Mouse (Mus musculus) retina, postnatal 7 days (tissue): Measurements from ENCODE around the gene Arhgef7.

Experiments used
- DNase-seq: peaks from one replicate; pipeline ENCODE4 v3.0.0-alpha.2; 2012; ENCODE audit warnings: low read depth, low spot score

The Arhgef7 gene

GRCm38 (mm10) chr8:11727651-11728481 lies at the start of gene Arhgef7:
Arhgef7 (plus strand) TSS chr8:11727721.
- DNase-seq: peak; percentile 84

DNA sequence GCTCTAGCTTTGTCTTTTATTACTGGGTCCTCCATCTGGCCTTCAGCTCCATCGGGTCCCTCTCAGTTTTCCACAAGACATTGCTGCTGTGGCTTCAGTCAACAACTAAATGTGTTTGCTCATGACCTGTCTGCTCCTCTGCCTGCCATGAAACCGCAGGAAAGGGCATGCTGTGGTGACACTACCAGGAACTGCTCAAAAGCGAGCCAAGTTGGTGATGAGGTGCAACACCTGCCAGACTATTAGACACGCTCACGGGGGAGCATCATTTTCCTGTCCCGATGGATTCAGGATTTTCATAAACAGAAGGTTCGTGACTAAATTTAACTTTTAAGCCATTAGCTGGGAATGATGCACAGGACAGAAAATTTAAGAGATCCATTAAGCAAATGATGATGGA lies 43.0 kb upstream of the Arhgef7 start:
- DNase-seq: no peak

GRCm38 (mm10) chr8:11687251-11687650 lies 40.3 kb upstream of the Arhgef7 start:
- DNase-seq: no peak

DNA sequence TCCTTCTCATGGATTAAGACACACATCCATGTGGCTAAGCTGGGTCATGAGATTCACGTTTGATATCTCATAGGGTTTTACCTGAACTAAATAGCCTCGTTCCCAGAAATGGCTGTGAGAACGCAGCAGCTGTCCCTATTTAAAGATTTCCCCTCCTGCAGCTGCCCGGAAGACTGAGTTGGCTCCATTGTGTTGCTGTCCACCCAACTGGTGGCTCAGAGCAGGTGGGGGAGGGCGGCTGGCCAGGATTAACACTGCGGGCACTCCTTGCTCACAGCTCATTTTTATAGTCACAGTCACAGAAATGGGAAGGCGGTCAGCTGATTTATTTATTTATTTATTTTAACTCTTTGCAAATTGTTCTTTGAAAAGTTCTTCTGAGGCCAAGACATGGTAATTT lies 37.6 kb upstream of the Arhgef7 start:
- no peak for DNase-seq

DNA sequence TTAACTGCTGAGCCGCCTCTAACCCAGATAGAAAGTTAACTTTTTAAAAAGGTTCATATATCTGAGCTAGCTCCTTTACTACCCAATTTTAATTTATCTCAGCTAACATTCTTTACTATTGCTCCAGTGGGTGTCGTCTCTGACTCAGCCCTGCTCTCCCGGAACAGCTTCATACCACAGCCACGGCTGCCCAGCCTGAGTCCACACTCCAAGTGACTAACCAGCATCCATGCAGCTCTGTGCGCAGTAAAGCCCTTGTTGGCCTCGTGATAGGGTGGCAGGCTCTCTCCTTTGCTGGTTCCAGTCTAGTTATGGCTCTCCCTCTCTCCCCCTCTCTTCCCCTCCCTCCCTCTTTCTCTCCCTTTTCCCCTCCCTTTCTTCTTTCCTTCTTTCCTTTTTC lies 36.2 kb upstream of the Arhgef7 start:
- no peak for DNase-seq

DNA sequence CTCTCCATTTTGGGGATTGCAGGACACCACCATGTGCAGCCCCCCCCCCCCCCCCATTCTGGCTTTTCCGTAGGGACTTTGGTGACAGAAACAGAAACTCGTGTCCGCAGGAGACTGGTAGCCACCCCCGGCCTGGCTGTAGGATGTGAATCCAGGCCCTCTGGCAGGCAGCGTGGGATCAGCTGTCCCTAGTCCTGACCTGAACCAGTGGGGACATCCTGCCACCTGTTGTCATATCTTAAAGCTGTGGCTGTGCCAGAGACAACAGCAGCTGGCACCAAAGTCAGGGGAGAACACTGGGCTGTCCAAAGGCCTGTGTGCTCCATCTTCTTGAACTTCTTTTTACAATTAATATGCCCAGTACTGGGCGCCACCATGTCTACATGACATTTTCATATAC lies 35.8 kb upstream of the Arhgef7 start:
- no peak for DNase-seq

GRCm38 (mm10) chr8:11692455-11692854 lies 35.1 kb upstream of the Arhgef7 start:
- DNase-seq: no peak

DNA sequence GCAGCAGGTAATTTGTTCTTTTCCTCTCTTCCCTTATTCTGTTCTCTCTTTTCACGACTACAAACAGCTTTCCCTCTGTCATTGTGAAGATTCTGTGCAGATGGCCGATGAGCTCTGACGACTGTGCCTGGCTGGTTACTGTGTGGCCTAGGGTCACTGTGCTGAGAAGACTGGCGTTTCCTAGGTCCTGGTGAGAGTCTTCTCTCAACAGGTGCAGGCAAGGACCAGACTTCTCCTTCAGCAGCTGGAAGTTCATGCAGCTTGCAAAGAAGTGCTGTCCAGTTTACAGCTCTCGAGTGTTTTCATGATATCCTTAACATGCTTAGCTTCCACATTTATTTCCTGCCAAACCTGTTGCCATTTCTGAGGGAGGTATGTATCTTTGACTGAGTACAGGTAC lies 33.5 kb upstream of the Arhgef7 start:
- DNase-seq: no peak

DNA sequence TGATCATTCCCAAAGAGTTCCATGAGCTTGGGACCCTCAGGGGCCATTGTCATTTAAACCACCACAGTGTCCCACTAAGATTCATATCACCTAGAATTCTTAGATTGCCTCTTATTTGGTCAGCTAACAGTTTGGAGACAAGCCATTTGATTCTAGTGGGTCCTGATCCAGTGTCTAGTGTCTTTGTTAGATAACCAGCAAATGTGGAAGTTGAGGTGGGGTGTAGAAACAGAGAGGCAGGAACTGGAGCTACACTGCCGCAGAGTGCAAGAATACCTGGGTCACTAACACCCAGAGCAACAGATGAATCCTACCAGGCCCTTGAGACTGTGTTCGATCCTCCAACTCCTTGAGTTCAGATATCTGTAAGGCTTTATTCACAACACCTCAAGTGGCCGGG lies 31.3 kb upstream of the Arhgef7 start:
- DNase-seq: no peak

GRCm38 (mm10) chr8:11697467-11697866 lies 30.1 kb upstream of the Arhgef7 start:
- no peak for DNase-seq

DNA sequence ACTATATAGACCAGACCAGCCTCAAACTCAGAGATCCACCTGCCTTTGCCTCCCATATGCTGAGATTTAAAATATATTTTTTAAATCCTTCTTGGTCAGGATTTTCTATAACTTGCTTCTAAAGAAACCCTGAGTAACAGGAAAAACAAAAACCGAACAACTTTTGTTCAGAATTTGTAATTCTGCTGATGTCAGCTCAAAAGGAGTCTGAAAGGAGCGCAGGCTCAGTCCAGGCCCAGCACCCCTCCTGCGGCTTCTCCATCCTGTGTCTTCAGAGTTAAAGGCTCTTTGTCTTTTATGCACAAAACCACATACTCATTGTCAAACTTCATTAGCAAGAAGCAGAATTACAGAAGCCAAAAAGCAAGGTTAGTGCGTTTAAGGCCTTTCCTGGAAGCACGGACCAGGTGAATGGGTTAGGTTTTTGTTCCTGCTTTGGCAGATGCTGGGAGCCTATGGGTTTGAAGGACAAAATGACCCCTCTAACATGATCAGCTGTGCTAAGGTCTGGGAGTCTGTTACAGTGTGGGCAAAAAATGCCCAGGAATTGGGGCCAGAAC lies 28.0 kb upstream of the Arhgef7 start:
- DNase-seq: no peak

DNA sequence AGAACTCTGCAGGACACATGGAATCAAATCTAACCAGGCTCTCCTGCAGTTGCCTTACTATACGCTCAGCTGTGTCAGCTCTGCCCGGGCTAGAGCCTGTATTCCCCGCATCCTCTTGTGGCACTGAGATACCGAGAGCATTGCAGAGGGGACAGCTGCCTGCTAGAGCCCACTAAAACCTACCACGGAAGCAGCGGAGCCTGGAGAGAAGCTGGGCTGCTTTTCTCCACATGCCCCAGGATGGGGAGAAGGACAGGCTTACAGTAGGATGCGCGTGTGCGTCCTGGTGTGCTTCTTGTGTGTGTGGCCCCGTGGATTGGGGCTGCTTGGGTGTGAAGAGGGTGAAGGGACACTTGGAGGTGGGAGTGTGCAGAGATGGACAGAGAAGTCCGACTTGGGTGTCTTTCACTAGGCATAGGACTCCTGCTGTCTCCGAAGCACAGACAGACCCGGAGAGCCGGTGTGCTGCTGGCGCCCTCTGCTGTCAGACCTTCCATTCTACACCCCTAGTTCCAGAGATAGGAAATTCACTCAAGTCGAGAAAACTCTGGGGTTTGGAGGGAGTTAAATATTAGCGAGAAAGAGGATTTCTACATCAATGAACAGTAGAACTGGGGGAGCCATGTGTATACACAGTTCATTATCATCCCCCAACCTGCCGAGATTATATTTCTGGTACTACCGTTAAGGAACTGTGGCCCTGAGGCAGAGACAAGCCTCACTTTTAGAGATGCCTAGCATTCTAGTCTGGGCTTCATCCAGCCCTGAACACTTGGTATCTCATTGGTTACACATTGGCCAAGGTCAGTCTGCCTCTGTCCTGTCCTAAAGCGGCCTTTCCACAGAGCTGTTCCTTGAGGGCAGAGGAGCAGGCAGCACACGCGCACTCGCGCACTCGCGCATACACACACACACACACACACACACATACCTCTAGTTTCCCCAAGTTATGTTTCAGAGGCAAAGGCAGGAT lies 27.2 kb upstream of the Arhgef7 start:
- peak; percentile 56 for DNase-seq

DNA sequence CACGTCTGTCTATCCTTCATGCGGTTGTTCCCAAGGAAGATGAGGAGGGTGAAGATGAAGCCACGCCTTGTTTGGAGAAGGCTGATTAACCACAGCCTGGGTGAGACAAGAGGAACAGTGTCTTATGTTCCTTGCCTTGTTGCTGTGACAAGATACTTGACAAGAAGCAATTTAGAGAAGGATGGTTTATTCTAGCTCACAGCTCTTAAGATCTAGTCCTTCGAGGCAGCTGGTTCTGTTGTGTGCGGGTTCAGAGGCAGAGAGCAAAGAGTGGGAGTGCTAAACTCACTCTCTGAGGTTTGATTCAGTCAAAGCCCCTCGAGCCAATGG lies 26.5 kb upstream of the Arhgef7 start, which contains the start of gene 1700016D06Rik:
Gene 1700016D06Rik, minus strand, starts transcription at position 31 of the 330 bp plus-strand sequence.
- DNase-seq: no peak

DNA sequence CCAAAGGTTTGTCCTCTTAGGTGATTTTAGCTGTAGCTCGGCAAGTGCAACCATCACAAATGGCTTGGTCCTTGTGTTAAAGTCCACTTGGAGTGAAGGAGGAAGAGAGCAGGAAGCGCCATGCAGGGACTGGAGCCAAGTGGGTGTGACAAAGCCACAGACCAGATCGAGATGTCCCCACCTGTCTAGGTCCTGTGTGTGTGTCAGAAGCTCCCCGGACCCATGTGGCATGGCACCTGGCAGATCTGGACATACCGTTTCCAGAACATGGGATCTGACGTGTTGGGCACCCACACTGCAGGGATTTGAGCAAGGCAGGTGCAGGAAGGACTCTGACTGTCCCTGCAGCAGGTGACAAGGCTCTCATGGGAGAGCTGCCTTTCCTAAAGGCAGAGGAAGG lies 26.1 kb upstream of the Arhgef7 start:
- no peak for DNase-seq

DNA sequence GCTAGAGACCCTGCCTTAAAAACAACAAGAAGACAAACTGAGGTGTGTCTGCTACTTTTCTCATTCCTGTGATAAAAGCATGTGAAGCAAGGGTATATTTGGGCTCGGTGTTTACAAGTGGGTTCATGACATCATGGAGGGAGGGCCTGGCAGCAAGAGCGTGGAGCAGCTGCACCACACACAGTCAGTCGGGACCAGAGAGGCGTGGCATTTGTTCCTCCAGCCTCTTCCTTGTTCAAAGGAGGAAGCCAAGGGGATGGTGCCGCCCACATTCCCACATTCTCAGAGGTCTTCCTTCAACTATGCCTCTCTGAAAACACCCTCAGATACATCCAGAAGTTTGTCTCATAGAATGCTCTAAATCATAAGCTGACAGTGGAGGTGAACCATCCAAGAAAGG lies 23.7 kb upstream of the Arhgef7 start:
- DNase-seq: no peak

- DNase-seq: no peak
Measured at GRCm38 (mm10) chr8:11704716-11705420, 22.7 kb upstream of the Arhgef7 start.

DNA sequence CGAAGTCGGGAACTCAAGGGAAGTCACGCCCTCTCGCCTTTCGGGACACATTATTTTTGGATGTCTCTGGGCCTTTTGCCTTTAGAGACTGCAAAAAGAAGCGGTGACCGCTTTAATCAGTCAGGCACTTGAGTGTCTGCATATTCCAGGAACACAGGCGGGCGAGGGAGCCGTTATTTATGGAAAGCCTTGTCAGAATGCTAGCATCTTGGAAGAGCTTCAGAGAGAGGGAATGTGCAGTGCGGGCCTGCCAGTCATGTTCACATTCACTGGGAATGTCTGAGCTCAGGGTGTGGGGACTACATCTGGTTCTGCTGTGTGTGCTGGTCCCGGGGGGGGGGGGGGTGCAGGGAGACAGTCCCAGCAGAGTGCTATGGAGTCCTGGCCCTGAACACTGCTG lies 21.7 kb upstream of the Arhgef7 start:
- no peak for DNase-seq

DNA sequence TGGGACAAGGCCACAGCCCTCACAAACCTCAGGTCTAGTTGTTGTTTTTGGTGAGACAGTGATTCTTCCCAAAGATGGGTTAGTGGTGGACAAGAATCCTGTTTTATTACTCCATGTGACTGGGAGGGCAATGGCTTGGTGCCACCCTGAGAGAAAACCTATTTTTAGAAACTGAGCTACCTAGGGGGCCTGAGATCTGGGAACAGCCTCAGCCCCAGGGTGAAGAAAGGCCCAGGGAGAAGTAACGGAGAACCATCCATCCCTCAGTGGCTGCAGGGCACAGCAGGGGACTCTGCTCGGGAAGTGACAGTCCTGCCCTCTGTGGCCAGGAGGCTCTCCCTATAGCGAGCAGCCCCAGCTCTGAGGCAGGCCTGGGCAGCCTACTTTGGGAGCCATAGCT lies 19.8 kb upstream of the Arhgef7 start:
- no peak for DNase-seq

DNA sequence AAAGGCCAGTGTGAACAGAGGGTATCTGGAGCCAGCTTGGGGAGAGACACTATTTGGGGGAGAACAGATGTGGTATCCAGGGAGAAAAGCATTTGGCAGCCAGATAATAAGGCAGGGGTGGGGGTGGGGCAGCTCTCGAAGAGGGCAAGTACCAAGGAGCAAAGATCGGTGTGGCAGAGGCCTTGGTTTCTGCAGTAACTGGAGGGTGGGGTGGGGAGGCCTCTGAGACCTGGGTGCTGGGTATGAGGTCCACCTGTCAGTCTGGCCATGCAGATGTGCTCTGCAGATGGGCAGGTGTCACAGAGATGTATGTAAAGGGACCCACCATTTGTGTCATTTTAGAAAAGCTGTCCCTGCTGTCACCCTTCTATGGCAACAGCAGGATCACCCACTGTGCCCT lies 18.7 kb upstream of the Arhgef7 start:
- DNase-seq: no peak

GRCm38 (mm10) chr8:11709542-11709941 lies 18.0 kb upstream of the Arhgef7 start:
- DNase-seq: no peak

DNA sequence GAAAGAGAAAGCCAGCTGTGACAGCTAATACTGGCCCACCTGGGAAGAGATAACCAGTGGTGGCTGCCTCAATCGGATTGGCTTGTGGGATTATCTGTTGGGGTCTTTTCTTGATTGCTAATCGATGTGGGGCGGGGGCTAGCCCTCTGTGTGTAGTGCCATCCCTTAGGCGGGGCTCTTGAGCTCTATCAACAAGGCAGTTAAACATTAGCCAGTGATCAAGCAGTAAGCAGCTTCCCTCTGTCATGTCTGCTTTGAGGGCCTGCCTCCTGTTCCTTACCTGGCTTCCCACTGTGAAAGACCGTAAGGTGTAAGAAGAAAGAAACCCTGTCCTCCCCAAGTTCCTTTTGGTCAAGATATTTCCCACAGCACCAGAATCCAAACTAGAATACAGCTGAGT lies 17.1 kb upstream of the Arhgef7 start:
- no peak for DNase-seq

DNA sequence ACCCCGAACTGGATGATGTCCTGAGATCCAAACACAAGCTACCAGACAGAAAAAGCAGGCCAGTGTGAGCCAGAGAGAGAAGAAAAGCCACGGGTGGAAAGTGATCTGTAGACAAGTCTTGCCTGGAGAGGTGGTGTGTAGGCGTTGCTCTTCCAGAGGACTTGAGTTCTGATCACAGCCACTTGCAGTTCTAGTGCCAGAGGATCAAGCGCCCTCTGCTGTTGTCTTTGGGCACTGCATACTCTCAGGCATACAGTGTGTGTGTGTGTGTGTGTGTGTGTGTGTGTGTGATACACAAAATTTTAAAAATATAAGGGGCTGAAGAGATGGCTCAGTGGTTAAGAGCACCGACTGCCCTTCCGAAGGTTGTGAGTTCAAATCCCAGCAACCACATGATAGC lies 15.3 kb upstream of the Arhgef7 start:
- peak; percentile 16 for DNase-seq
